Mouse (Mus musculus) layer of hippocampus, adult 18-20 months (tissue): Measurements from ENCODE around the gene Stap1. TPM values are rescaled to one million over a fixed set of nuclear protein-coding genes. Genes with fewer than 3 reads are reported as not detected.

Experiments used
- DNase-seq, 2 experiments: peaks; one replicate each; pipeline ENCODE4 v3.0.0; 2022; ENCODE audit warnings: low spot score in 2 of 2
- total RNA-seq, 2 experiments: library from RNA; stranded (reverse); gene quantifications; 2 replicates each; pipeline ENCODE4 v1.2.3; 2021

The Stap1 gene
- total RNA-seq, 2 experiments from 2014 or later, result 0.12 TPM; not detected in 1

DNA sequence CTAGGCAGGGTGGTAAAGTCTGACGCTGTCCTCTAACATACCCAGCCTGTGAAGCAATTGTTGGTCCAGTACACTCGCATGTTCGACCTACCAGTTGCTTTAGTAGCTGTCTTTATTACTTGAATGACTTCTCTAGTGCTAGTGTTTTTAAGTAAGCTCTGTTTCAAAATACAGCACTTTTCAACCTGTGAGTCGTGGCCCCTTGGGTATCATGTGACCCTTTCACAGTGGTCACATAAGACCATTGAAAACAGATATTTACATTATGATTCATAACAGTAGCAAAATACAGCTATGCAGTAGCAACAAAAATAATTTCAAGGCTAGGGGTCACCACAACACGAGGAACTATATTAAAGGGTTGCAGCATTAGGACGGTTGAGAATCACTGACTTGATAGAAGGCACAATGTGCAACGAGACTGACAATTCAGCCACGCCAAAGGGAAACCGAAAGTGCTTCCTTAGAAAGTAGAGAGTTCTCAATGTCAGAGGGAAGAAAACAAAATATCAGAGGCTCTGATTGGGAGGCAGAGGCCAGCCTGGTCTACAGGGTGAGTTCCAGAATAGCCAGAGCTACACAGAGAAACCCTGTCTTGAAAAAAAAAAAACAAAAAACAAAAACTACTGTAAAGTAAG lies 47.0 kb downstream of the Stap1 start:
- no peak for DNase-seq

DNA sequence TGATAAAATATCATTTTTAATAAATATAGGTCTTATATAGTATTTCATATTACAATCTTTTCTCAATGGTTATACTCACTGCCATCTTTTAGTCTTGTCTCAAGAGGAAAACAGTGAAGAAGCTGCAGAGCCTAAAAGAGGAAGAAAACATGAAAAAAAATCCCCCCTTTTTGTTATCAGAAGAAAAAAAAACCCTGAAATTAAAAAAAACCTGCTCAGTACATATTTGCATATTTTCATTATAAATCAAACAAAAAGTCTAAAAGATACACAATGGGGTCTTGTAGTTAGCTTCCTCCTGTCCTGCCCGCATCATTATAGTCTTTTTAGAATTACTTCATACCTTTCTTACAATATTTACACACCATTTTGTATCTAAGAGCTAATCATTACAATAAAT lies 57.2 kb downstream of the Stap1 start:
- no peak for DNase-seq

DNA sequence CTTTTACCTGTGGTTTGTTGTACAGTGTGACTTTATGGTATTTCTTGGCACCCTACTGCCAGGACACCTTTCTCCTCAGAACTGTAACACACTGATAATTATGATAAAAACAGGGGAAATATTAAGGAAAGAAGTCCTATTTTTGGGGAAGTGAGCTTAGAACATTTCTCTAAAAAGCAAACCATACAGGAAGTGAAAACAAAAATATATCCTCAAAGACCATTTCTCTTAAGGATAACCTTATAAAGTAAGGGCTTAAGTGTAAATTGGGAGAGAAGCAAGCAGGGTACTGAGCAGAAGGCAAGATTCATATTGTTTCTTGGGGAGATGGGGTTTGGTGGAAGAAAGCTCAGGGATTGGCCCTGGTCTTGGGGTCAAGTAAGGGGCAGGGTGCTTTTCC lies 58.3 kb downstream of the Stap1 start:
- DNase-seq, result no peak

Other genes starting within 250 kb of the Stap1 start
- 10 to 100 TPM; 21.4 TPM for gene Cenpc1, start 6.2 kb upstream of the Stap1 start, total RNA-seq
- gene Uba6, start 101.1 kb downstream of the Stap1 start, total RNA-seq, result 10 to 100 TPM; 20.7 to 22.5 TPM
- not detected for gene Gnrhr, start 126.2 kb downstream of the Stap1 start, total RNA-seq
- not detected for gene Tmprss11c, start 217.6 kb downstream of the Stap1 start, total RNA-seq